Mouse (Mus musculus) ovary, postnatal 14 days (tissue): ENCODE measurements around the gene Tmem208.

Source experiments
- DNase-seq: peaks from one replicate; pipeline ENCODE4 v3.0.0; 2022; ENCODE audit warnings: low spot score

Tmem208 gene

DNA sequence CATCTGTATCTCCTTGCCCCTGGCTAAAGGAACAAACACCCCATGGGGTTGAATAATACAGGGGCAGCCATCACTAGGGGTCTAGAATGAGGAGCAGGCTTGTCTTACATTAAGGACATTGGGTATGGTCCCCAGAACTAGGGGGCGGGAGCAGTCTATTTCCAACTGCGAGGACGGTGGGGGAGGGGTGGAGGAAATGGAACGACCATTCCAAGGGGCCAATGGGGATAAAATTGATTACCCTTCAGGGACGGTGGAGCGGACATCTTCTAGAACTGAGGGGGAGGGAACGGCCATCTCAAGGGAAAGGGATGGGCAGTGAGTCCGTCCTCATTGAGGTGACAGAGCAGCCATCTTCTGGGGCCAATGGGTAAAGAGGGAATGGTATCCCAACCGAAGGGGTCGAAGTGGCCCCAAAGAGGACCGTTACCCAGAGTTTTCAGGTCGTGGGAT, 487 bp upstream of the Tmem208 start:
- no peak for DNase-seq

DNA sequence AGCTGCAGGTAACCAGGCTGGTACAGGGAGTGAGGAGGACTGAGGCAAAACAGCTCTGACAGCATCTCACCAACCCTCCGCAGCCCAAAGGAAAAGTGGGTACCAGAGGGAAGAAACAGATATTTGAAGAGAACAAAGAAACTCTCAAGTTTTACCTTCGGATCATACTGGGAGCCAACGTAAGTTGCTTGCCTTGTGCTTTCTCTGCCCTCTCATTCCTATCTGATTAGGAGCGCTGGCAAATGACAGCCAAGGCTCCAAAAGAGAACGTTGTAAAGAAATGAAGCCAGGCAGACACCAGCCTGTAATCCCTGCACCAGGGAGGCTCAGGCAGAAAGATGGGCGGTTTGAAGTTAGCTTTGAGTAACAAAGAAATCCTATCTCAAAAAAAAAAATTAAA, 814 bp downstream of the Tmem208 start:
- no peak for DNase-seq

DNA sequence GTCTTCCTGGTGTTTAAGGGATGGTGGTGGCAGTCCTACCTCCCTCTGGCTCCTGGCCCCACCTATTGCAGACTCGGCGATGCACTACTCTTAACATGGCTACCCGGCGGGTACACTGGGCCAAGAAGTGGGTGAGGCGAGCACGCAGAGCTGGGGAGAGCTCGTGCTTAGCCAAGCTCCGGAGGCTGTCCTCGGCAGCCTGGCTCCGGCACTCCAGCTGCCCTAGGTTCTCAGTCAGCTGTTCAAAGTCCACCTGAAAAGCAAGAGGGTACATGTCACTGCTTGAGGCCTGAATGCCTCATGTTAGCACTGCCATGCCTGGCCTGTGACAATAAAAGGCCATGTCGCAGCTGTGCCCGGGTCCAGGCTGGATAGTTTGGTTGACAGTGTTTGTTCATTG, 4.2 kb downstream of the Tmem208 start:
- no peak for DNase-seq

DNA sequence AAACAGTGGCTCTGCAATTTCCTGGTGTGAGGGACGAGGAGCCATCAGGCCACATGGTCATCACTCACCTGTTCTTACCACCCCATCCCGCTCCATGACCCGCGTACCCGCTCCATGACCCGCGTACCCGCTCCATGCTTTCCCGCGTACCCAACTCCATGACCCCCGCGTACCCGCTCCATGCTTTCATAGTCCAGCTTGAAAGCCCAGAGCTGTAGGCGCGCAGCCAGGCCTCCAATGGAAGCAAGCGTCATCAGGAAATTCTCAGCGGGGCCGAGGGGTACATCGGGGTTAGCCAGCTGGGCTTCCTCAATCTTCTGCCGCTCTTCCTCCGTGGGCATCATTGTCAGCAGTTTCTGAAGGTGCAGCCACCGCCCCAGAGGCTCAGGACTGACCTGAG, 5.3 kb downstream of the Tmem208 start:
- no peak for DNase-seq

DNA sequence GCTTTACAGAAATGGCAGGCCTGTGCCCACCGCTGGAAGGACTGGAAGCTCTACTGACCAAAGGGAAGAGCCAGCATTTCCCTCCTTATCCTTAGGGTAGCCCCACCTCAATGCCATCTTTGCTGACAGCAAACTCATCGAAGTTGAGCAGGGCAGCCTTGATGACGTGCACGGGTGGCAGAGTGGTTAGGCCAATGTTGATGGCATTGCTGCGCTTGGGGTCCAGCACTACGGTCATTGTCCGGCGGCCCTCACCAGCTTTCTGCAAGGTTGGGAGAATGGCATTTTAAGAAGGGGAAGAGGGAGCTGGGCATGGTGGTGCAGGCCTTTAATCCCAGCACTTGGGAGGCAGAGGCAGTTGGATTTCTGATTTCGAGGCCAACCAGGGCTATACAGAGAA, 5.8 kb downstream of the Tmem208 start:
- no peak for DNase-seq

DNA sequence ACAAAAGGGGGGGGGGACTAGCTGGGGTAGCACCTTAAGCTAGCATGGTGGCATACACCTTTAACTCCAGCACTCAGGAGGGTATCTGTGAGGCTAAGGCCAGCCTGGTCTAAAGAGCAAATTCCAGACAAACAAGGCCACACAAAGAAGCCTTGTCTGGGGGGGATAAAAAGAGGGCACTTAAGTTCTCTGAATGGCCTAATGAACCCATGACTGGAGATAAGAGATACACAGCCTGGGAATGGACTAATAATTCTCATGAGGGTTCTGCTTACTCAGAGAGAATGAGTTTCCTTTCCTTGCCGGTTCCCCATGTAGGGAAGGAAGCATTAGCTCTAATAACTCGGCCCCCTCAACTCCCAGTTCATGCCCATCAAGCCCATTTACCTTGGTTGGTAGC, 6.4 kb downstream of the Tmem208 start:
- DNase-seq: no peak

DNA sequence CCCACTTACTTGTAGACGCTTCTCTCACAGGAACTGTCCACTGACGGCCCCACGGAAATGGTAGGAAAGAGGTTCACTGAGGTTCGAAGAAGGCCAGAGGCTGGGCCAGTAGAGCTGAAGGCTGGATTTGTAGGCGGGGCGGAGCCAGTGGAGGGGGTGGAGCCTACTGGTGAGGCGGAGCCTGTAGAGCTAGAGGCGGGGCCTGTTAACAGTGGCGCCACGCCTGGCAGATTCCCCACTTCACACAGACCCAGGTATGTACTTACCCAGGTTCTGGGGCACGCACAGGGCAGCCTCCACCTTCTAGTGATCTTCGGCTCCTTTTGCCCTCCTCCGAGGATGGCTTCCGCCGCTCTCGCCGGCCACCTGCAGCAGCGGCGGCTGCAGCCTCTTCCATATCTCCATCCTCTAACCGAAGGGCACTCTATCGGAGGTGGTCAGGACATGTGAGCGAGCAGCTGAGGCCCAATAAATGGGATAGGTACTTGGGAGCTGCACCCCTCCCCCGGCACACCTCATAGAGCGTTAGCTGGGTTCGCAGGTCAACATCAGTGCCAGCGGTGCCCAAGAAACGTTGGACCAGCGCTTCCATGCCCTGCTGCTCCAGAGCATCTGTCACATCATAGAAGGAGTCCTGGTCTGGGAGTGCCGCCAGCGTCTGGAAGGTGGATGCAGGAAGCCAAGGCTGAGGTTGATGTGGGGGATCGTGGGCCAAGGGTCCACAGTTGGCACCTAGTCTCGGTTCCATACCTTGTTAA, 10.4 kb downstream of the Tmem208 start:
- DNase-seq: no peak

DNA sequence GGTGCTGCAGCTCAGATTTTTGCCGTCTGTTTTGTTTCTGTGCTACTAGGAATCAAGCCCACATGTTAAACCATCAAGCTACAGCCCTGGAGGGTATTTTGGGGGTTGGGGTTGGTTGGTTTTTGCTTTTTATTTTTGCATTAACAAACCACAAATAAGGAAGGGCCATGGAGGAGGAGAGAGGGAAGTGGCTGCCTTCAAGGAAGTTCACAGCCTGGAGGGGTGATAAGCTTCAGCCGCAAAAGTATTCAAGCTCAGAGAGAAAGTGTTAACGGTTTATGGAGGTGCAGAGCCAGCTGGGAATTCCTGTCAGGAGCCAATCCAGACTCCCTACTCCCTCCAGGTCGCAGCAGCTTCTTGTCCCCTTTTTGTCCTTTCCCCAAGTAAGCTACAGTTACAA, 12.8 kb downstream of the Tmem208 start:
- DNase-seq: no peak

DNA sequence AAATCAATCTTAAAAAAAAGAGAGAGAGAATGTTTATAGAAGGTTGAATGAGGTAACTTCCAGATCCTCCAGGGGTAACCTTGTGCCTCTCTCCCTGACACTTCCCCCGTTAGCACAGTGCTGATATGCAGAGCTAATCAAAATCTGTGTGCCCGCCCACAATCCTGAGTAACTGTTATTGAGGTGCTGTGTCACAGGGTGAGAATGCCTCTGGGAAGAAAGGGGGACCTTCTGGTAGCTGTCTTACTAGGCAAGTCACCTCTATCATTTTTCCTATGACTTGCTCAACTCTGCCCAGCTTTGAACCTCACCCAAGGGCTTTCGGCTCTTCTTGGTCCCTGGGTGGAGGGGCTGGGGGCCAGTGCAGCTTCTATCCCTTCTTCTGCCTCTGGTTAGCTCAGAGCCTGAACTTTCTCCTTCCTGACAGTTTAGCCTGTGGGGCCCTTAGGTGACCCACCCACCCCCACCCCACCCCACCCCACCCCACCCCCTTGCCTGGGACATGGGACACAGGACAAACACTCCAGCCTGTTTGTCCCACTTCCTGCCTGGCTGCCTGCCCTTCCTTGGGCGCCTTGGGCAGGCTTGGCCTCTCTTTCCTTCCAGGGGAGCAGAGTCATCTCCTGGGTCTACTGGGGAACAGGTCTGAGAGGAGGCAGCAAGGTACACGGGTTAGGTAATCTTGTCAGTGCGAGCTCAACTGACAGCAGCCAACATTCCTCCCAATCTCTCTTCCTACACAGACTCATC, 13.9 kb downstream of the Tmem208 start:
- DNase-seq: no peak

DNA sequence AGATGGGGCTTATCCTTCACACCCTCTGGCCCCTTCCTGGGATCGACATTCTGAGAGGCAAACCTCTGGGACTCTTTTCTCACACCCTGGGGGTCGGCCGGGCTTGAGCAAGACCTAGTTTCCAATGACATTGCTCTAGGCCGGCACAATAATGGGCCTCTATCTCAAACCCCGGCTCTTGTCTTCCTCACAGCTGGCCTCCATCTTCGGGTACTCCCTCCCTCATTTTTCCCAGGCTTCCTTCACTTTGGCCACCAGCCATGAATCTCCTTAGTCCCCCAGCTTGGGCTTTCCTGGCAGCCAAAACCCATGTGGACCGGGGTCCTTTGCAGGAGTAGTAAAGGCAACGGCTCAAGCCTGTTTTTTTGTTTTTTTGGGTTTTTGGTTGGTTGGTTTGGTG, 15.2 kb downstream of the Tmem208 start:
- no peak for DNase-seq

DNA sequence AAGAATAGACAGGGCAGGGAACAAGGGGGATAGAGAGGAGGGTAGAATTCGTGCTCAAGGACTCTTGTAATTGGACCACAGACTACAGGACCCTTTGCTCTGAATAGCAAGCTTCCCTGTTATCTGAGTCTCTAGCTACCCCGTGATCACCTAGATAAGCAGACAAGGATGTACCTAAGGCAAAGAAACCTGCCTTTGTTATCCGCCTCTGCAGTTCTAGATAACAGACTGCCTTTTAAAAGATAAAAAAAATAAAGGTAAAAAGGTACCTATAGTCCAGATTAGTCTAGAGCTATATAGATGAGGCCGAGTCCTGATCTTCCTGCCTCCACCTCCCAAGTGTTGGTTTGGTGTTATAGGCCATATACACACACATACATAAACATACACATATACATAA, 16.6 kb downstream of the Tmem208 start:
- DNase-seq: no peak

DNA sequence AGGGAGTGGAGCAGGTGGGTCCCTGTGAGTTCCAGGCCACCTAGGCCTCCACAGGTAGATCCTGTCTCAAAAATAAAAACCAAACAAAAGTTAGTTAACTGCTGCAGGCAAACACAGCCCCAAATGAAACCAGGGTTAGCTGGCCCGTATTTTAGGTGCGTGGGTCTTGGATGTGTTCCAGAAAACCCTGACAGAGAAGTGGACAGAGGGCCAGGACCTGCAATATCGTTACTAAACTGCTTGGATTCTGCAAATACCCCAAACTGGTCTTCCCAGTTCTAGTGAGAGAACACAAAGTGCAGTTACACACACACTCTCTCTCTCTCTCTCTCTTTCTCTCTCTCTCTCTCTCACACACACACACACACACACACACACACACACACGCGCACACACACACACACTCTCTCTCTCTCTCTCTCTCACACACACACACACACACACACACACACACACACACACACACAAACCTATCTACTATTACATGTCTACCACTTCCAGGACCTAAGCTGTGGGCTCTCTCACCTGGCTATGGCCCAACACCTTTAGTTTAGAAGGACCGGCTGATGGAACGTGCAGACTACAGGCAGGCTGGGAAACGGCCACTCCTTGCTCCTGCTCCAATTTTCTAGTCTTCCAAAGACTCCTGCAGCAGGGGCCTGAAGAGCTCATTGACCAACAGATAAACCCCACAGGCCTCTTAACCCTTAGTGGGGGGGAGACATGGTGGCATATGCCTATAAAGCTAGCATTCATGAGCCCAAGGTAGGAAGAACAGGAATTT, 17.8 kb downstream of the Tmem208 start:
- no peak for DNase-seq

DNA sequence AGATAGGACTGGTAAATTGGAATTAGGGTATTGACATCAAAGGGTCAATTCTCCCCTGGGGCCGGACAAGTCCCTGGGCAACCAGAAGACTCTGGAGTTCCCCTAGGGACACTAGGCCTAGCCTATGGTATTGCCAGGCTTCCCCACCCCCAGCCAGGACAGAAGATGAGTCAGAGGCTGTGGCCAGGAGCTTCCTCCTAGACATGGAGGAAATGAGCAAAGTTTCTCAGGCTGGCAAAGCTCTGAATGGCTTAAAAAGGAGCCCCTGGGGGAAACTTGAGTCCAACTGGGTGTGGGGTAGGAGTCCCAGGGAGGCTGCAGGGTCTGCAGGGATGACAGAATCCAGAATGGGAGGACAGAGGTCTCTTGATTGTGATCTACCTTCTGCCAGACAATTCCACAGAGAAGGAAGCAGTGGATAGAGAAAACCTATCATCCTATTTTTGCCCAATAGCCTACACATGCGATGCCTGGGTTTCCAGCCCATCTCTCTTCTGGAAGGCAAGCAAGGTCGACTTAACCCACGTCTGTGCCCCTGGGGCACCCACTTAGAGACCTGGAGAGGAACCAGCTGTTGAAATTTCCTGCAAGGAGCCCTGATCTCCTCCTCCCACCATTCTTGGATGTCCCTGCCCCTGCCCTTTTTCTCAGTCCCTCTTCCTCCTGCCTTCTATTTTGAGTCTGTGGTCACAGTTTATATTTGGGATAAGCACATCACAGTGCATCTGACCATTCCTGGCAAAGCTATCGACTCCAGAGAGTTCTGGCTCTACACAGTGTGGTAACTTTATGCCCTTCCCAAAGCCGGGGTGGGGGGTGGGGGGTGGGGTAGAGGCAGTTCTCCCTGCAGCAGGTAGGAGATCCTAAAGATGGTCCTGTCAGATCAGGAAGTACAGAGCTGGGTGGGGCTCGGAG, 19.2 kb downstream of the Tmem208 start:
- DNase-seq: no peak

DNA sequence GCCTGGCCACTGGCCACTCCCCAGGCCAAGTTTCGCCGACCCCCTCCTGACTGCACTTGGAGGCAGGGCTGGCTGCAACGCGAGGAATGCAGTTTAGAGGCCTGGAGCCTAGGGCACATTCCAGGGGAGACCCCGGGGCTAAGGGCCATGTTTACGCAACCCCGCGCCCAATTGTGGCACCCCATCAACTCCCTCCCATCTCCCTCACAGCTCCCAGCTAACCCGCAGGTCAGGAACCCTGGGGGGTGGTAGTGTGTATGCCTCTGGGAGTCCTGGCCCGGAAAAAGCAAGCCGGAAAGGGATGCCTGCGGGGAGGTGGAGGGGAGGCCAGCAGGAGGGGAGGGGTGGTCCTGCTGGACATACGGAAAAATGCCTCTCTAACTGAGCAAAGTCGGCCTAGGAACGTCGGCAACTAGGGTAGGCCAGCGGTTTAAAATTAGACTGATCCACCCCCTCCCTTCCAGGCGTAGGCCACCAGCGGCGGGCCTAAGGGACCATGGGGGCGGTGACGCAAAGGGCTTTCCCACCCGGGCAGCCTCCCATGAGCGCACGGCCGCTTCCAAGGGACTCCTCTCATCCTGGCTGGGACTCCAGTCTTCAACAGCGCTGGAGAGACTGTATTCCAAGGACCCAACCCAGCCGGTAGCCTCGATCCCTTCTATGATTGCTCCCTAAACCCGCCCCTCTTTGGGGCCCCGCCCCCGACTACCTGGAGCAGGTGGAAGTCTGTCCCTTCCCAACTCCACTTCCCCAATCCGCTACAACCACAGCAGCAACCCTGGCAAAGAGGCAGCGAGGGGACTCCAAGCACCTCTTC, 20.7 kb downstream of the Tmem208 start:
- peak; percentile 44 for DNase-seq

DNA sequence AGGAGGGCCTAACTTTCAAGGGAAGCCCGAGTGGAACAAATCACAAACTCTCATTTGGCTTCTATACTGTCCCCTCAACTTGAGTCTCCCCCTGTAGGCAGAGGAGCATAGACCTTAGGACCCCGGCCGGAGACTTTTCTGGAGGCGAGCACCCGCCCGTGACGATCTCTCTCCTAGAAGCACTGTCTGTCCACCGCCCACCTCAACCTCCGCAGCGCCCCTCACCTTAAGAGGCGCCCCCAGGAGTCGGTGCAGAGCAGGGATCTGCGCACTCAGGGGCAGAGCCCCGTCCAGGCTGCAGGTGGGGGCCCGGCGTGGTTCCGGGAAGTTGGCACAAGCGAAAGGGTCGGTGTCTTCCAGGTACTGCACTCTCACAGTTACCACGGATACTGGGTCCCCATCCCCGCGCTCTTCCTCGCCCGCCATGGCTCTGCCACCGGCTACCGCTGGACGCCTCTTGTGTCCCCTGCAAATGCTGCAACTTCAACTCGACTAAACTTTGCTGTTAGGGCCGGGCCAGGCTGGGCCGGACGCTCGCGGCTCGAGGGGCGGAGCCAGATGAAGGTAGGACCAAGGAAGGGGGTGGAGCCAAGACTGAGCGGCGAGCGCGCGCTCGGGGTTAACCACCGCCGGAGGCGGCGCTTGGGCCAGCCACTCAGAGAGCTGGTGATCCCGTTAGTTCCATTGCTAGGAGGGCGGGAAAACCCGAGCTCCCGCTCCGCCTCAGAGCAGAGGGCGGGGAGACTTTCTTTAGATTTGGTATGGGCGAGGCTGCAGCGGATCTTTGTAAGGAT, 21.5 kb downstream of the Tmem208 start, which contains the start of gene Fhod1:
Gene Fhod1, minus strand, starts transcription at position 526 of the 794 bp plus-strand sequence.
- peak; percentile 88 for DNase-seq

DNA sequence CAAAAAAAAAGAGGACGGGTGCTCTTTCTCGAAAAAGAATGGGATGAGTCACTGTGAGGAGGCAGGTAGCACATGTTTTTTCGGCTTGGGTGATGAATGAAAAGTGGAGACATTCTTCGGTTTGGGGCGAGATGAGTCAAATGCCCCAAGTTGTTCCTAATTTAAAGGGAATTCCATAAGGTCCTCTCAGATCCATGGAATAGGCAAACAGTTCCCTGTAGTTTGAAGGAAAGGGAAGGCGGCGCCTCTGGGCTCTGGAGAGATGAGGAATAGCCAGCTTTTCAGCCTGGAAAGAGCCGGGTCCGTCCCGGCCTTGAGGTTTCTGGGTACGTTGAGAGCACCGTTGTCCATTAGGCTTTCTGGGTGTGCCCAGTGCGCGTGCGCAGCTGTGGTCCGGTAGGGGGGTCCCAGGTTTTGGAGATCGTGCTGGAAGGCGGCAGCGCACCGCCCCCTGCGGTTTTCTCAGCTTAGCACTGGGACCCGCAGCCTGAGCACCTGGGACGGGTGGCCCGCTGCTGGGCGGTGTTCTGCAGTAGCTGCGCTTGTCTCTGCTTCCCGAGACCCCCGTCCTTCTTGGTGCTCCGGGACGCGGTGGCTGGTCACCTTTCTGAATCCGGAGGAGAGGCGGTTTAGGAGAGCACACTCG, 22.4 kb downstream of the Tmem208 start, which contains the start of gene Slc9a5:
Gene Slc9a5, plus strand, starts transcription at position 394 of the 646 bp plus-strand sequence.
- DNase-seq: no peak

DNA sequence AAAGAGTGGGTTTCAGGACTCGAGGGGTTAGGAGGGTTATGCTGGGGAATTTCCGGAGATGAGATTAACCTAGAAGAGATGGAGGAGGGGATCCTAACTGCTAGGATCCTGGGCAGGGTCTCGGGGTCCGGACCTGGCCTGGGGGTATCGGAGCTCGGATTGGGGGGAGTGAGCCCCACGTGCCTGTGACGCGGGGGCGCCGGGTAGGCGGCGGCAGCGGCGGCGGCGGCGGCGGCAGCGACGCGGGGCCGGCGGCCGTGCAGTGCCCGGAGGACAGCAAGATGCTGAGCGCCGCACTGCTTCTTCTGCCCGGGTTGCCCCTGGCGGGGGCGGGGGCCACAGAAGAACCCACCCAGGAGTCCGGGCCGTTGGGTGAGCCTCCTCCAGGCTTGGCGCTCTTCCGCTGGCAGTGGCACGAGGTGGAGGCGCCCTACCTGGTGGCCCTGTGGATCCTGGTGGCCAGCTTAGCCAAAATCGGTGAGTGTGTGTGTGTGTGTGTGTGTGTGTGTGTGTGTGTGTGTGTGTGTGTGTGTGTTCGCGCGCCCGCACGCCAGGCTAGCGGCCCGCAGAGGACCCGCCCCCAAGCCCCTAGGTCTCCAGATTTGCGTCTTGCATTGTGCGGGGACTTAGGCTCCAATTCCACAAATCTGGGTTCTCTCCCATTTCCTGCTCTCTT, 23.1 kb downstream of the Tmem208 start:
- no peak for DNase-seq

DNA sequence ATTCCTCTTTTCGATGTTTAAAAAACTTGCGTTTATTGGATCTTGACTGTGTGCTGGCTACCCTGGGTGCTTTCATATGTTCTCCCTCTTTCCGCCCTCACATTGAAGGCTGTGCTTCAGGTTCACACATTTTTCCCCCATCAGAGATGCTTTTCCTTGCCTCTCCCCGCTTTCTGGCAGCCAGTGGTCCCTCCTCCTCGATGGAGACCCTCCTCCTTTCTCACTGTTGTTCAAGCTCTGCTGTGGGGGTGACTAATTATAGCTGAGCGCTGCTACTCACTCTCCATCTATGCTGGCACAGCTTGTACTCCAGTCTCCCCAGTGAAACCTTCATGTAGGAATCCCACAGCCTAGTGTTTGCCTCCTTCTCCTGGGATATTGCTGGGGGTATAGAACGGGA, 24.0 kb downstream of the Tmem208 start:
- no peak for DNase-seq
